Mouse (Mus musculus) mature B cell (primary cell): ENCODE results near the gene Zfp3.

Experiments used
- in situ Hi-C: fragments of 300-500 bp; cut with MboI; formaldehyde crosslinking; loops from 2 replicates; pipeline ENCODE4 v1.14.3; 2019

Zfp3 gene

GRCm38 (mm10) chr11:70763936-70764808 lies at the start of gene Zfp3:
TSS of gene Zfp3 (plus strand) at chr11:70764209.
- in situ Hi-C loops = loop anchor here (25.0 kb wide), 1 partner anchor 352 kb away; the partner anchor contains the start of gene Pelp1

GRCm38 (mm10) chr11:70715832-70716231 lies 48.2 kb upstream of the Zfp3 start:
- in situ Hi-C loops = no loop called here

- in situ Hi-C loops = no loop called here
These were observed 45.5 kb upstream of the Zfp3 start for GRCm38 (mm10) chr11:70718481-70718880.

- in situ Hi-C loops = no loop called here
These were observed 43.4 kb upstream of the Zfp3 start for GRCm38 (mm10) chr11:70720567-70720966.

- in situ Hi-C loops = no loop called here
These were observed 42.9 kb upstream of the Zfp3 start for GRCm38 (mm10) chr11:70721072-70721471.

GRCm38 (mm10) chr11:70724706-70725105 lies 39.3 kb upstream of the Zfp3 start:
- in situ Hi-C loops = no loop called here

- in situ Hi-C loops = no loop called here
These were observed 37.4 kb upstream of the Zfp3 start for GRCm38 (mm10) chr11:70726585-70726984.

GRCm38 (mm10) chr11:70727385-70727784 lies 36.6 kb upstream of the Zfp3 start:
- in situ Hi-C loops = no loop called here

GRCm38 (mm10) chr11:70730427-70731038 lies 33.5 kb upstream of the Zfp3 start:
- in situ Hi-C loops = no loop called here

- in situ Hi-C loops = no loop called here
These were observed 32.8 kb upstream of the Zfp3 start for GRCm38 (mm10) chr11:70731178-70731577.

- in situ Hi-C loops = no loop called here
These were observed 30.8 kb upstream of the Zfp3 start for GRCm38 (mm10) chr11:70733256-70733655.

- in situ Hi-C loops = no loop called here
These were observed 26.3 kb upstream of the Zfp3 start for GRCm38 (mm10) chr11:70737749-70738148.

- in situ Hi-C loops = no loop called here
These were observed 22.4 kb upstream of the Zfp3 start for GRCm38 (mm10) chr11:70741603-70742002.

- in situ Hi-C loops = no loop called here
These were observed 21.9 kb upstream of the Zfp3 start for GRCm38 (mm10) chr11:70742117-70742516.

GRCm38 (mm10) chr11:70742581-70743459 lies 21.2 kb upstream of the Zfp3 start:
- in situ Hi-C loops = no loop called here

GRCm38 (mm10) chr11:70745636-70746035 lies 18.4 kb upstream of the Zfp3 start:
- in situ Hi-C loops = no loop called here

- in situ Hi-C loops = no loop called here
These were observed 16.0 kb upstream of the Zfp3 start for GRCm38 (mm10) chr11:70747876-70748545.

GRCm38 (mm10) chr11:70752337-70753017 lies 11.5 kb upstream of the Zfp3 start:
- in situ Hi-C loops = loop anchor here (10.0 to 25.0 kb wide), 2 partner anchors 238 to 340 kb away; partner anchors contain the start of genes Gltpd2, Pelp1 and Vmo1

GRCm38 (mm10) chr11:70753146-70753545 lies 10.9 kb upstream of the Zfp3 start:
- in situ Hi-C loops = loop anchor here (10.0 to 25.0 kb wide), 2 partner anchors 238 to 341 kb away; partner anchors contain the start of genes Gltpd2, Pelp1 and Vmo1

GRCm38 (mm10) chr11:70754476-70754875 lies 9.5 kb upstream of the Zfp3 start:
- in situ Hi-C loops = loop anchor here (10.0 to 25.0 kb wide), 2 partner anchors 240 to 342 kb away; partner anchors contain the start of genes Gltpd2, Pelp1 and Vmo1
